Mouse (Mus musculus): ENCODE data around the gene Smim15.

Gene Smim15

DNA sequence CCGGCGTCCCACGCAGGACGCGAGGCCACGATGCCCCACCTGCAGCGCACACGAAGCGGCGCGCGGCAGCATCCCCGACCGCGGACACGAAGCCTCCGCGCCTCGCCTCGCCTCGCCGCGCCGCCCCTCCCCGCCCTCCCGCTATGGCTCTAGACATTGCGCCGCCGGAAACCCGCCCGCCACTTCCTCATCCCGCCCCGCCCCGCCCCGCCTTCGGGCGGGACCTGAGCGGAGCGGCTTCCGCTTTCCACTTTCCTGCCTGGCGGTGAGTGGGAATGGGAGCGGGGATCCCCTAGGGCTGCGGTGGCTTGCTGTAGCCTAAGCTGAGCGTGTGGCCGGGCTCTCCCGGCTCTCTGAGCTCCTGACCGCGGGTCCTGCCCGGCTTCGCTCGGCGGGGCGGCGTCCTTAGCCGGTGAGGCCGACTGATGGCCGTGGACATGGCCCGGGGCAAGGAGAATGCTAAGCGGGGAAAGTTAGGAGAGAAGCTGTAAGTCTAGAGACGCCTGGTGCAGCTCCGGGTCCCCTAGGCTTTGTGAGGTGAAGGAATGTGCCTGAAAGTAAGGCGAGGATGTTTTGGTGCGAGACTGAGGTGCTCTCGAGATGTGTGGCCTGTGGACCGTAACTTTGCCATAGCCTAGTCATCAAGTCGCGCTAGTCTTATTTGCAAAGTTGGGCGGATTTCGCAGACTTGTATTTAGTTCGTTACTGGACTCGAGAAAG is at the start of gene Smim15:
Smim15 (plus strand) TSS at position 225 of the 720 bp plus-strand sequence.
- DNase-seq (ENCODE audit: low read depth), result peak; percentile 82

DNA sequence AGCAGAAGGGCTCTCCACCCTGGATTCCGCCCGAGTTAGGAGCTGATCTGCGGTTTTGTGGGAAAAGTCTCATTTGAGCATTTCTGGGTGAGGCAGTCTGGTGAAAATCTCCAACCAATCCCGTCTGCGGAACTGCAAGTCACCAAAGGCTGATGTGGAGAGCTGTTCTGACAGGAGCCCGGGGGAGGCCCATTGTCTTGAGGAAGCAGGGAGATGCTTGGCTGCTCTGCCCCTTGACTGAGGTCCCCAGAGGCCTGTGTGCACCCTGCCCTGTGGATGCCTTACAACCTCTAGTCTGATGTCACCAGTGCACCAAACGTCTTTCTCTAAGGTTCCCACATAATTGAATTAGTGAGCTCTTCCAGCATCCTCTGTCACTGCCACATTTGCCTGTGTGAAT is 49.0 kb upstream of the Smim15 start:
- DNase-seq (ENCODE audit: low read depth), result no peak

- DNase-seq (ENCODE audit: low read depth), result no peak
Observed at GRCm38 (mm10) chr13:107996301-107996700, 47.9 kb upstream of the Smim15 start.

DNA sequence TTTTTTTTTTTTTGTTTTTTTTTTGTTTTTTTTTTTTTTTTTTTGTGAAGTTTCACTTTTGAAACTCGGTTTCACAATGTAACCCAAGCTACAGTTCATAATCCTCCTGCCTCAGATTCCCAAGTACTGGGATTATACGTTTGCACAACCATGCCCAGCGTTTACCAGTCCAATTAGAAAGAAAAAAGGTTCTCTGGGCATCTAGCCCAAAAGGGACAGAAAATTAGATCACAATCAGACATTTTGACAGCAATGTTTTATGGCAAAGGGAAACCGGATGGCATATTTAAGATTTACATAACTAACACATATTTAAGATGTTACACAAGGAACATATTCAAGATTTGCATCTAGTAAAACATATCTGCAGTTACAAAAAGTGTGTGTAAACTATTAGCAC is 36.4 kb upstream of the Smim15 start:
- DNase-seq (ENCODE audit: low read depth), result peak; percentile 12

- peak; percentile 63 for DNase-seq (ENCODE audit: low read depth)
Observed at GRCm38 (mm10) chr13:108013110-108013509, 31.1 kb upstream of the Smim15 start.

- no peak for DNase-seq (ENCODE audit: low read depth)
Observed at GRCm38 (mm10) chr13:108013839-108014238, 30.4 kb upstream of the Smim15 start.

DNA sequence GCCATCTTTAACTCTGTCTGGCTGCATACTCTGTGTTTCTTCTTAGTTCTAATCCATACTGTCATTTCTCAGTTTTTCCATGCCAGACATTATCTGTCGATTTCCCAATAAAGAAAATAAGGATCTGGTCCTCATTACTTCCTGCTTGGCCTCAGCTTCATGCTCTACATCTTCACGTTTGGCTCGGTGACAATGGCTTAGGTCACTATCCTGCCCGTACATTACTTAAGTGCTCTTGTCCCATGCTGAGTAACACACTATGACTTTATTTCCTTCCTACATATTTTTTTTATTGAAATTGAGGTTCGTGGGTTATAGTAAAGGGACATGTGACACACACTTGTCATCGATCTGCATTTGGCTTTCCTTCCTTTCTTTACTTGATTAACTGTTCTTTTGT is 29.1 kb upstream of the Smim15 start:
- peak; percentile 72 for DNase-seq (ENCODE audit: low read depth)

- DNase-seq (ENCODE audit: low read depth), result no peak
Observed at GRCm38 (mm10) chr13:108017349-108017748, 26.9 kb upstream of the Smim15 start.

DNA sequence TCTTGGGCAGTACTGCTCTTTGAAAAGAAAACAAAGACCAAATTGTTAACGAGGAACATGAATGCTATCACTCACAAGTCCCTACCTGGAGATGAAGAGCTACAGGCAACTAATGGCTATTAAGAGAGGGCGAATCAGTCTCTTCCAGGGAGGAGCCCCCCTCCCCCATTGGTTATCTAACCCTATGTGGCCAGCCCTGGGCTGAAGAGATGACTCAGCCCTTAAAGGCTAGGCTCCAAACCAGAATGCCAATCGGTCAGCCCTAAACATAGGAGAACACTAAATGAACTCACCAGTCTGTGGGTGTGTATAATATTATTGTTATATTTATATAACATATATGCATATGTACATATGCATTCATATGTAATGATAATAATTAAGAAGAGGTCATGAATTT is 18.4 kb upstream of the Smim15 start:
- no peak for DNase-seq (ENCODE audit: low read depth)

DNA sequence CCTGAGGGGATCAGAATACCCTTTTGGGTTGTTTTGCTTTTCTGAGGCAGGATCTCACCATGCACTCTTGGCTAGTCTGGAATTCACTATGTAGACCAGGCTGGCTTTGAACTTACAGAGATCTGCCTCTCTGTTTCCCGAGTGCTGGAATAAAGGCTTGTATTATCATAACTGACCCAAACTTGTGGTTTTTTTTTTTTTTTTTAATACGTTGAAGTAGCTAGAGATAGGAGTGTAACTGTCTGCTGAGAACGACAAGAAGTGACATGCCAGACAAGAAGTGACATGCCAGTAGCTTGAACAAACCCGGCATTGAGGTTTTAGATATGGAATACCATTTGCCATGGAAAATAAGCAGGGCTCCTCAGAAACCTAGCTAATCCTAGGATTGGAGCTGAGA is 11.5 kb upstream of the Smim15 start:
- no peak for DNase-seq (ENCODE audit: low read depth)

- DNase-seq (ENCODE audit: low read depth), result no peak
Observed at GRCm38 (mm10) chr13:108039375-108039774, 4.9 kb upstream of the Smim15 start.

DNA sequence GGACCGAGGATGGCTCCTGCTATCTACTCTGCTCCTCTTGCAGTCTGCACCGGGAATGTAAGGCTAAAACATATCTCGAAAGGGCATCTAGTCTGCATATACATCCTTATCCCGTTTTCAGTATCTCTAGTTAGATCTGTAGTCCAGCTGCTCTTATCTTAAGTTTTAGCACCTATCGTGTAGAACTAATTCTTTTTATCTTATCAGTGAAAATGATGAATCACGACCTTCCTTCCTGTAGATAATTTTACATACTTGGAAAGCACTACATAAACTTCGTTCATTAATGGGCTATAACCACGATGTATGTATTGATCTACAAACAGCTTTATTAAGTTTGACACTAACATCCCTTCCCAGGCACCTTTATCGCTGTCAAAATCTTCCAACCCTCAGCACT is 4.3 kb upstream of the Smim15 start:
- no peak for DNase-seq (ENCODE audit: low read depth)

DNA sequence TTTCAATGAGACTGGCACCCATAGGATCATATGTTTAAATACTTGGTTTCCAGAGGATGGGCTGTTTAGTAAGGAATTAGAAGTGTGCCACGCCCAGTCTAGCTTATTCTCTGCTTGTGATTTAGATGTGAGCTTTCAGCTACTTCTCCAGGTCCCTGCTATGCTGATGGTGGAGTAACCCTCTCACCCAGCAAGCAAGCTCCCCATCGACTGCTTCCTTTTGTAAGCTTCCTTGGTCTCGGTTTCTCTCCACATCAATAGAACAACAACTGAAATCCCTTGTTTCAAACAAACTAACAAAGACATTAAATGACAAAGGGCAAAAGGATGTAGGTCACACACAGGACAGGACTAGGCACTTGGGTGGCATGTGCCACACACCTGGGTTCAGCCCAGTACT is 3.8 kb upstream of the Smim15 start:
- DNase-seq (ENCODE audit: low read depth), result no peak

DNA sequence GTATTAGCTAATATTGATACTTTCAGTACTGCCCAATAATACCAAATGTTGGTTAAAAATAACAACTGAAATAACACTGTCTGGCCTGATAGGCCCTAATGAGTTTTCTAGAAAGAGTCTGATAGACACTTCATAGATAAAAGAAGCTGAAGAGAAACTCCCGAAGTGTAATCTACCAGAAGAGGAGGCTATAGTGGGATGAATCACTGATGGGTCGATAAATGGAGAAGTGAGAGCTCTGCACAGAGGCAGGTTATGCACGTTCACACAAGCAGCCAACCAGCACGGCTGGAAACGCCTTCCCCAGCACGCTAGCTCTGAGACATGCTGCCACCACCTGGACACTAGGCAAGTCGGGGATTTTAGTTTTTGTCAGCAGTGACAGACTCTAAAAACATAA is 2.9 kb upstream of the Smim15 start:
- DNase-seq (ENCODE audit: low read depth), result peak; percentile 86

GRCm38 (mm10) chr13:108043431-108044221 is 620 bp upstream of the Smim15 start:
- peak; percentile 67 for DNase-seq (ENCODE audit: low read depth)

- DNase-seq (ENCODE audit: low read depth), result no peak
Observed at GRCm38 (mm10) chr13:108045646-108046045, 1.4 kb downstream of the Smim15 start.

GRCm38 (mm10) chr13:108046071-108046470 is 1.8 kb downstream of the Smim15 start:
- DNase-seq (ENCODE audit: low read depth), result no peak

GRCm38 (mm10) chr13:108046891-108047290 is 2.6 kb downstream of the Smim15 start:
- DNase-seq (ENCODE audit: low read depth), result no peak

DNA sequence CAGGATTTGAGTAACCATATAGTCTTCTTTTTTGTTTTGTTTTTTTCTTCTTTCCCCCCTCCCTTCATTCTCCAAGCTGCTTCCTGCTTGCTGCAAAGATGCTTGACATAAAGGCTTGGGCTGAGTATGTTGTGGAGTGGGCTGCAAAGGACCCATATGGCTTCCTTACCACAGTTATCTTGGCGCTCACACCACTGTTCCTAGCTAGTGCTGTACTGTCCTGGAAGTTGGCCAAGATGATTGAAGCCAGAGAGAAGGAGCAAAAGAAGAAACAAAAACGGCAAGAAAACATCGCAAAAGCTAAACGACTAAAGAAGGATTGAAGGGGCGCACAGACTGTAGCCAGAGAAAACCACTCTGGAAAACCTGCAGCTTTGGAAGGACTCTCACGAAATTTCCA is 3.1 kb downstream of the Smim15 start:
- no peak for DNase-seq (ENCODE audit: low read depth)

DNA sequence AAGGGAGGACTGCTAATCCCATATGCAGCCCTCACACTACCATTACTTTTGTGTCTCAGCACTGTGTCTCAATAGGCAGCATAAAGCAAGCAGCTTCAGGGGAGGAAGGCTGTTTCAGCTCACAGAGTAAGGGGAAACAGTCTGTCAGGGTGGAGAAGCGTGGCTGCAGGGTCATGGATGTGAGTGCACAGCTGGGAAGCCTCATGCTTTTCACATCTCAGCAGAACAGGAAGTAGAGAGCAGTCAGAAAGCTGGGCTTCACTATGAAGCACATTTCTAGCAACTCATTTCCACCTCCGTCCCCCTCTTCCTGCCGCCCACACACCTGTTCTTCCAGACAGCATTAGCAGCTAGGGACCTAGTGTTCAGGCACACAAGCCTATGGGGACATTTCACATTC is 12.7 kb downstream of the Smim15 start:
- DNase-seq (ENCODE audit: low read depth), result no peak

DNA sequence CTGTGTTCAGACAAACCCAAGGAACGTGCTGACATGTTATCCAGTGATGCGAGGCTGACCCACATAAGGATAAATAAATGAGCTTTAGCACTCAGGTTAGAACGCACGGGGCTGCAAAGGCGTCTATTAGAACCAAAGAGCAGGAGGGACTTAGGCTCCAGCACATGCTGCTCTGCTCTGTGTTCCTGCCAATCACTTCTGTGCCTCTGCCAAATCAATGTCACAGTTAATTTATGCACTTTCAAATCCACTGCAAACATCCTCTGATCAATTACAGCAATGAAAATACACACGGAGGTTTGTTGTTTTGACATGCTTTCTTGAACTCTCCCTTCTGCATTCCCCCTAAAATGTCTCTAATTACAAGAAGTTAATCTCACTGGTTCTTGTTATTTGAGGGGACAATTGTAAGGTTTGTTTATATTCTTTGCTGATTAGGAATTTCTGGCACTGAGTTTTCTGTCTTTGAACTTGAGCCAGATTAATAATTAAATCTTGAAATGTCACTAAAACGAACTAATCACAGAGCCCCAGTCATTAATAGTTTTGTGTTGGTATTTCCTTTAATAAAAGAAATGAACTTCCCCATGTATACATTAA is 16.1 kb downstream of the Smim15 start:
- DNase-seq (ENCODE audit: low read depth), result no peak

GRCm38 (mm10) chr13:108060936-108061578 is 16.8 kb downstream of the Smim15 start:
- no peak for DNase-seq (ENCODE audit: low read depth)

DNA sequence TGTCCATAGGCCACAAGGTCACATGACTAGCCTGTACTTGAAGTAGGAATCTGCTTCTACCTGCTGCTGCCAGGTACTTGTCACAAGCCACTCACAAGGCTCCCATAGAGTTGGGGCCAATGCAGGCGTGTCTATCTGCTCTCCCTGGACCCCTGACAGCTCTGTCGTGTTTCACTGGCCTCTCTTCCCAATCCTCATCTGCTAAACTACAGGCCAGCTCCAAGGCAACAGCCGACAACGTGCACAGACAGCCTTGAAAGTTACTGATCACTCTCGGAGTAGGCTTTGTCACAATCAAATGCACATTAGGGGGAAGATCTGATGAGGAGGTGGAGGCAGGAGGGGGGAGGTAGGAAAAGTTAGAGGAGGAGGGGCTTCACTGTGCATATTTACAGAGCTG is 18.7 kb downstream of the Smim15 start:
- DNase-seq (ENCODE audit: low read depth), result no peak

Measured in 416B (cell line).